Mouse (Mus musculus): ENCODE data around the gene Fdxr.

DNA sequence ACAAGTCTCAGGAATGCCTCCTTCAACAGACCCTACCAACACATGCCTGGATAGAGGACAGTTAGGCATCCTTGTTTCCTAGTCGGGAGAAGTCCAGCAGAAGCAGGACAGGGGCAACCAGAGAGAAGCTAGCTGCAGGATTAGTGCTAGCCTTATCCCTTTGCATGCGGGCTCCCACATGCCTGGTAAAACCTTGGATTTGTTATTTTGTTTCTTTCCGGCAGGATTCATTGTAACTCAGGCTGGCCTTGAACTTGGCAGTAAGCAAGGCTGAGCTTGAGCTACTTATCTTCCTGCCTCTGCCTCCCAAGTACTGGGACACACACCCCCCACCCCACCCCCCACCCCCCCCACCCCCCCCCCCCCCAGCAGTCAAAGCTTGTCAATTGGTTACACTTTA lies 25.6 kb downstream of the Fdxr start:
- TF ChIP-seq EP300 (IDR thresholded peaks at IDR 0.05; ENCODE audit: low read depth), result no peak
- no peak for TF ChIP-seq CTCF (IDR thresholded peaks at IDR 0.05; ENCODE audit: low read depth)

All from liver, embryonic 14.5 days (tissue).